Mouse (Mus musculus) cerebellum, adult (tissue): ENCODE results near the gene Usf3.

Experiments
- ATAC-seq: cut with Nextera tagmentation; 2 replicates; pipeline ENCODE4 v1.9.2; 2017; ENCODE audit warnings: mild to moderate bottlenecking, moderate library complexity, mixed read lengths; ENCODE audit not compliant: insufficient number of reproducible peaks, low FRiP score, low TSS enrichment

Gene Usf3

GRCm38 (mm10) chr16:44172297-44173154, 520 bp upstream of the Usf3 start:
- ATAC-seq: peak; percentile 99

GRCm38 (mm10) chr16:44173966-44174530, 1.0 kb downstream of the Usf3 start:
- ATAC-seq: no peak

- no peak for ATAC-seq
These were observed 2.0 kb downstream of the Usf3 start for GRCm38 (mm10) chr16:44175001-44175400.

- no peak for ATAC-seq
These were observed 3.5 kb downstream of the Usf3 start for GRCm38 (mm10) chr16:44176511-44176910.

- ATAC-seq: no peak
These were observed 5.5 kb downstream of the Usf3 start for GRCm38 (mm10) chr16:44178555-44178954.

- no peak for ATAC-seq
These were observed 9.6 kb downstream of the Usf3 start for GRCm38 (mm10) chr16:44182597-44182996.

DNA sequence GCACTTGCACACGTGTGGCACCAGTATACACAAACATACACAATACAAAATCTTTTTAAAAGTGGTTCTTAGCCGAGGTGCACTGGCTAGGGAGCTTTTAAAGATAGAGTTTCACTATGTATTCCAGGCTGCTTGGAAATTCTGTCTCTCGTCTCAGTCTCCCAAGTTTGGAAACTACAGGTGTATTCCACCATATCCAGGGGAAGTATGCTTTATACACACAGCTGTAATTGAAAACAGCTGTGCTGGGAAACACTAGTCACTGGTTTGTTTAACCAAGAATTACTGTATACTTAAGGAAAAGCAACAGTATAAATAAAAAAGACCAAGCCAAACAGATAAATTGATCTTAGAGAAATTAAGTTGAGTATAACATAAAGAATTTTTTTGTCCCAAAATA, 11.7 kb downstream of the Usf3 start:
- no peak for ATAC-seq

- no peak for ATAC-seq
These were observed 14.1 kb downstream of the Usf3 start for GRCm38 (mm10) chr16:44187172-44187571.

DNA sequence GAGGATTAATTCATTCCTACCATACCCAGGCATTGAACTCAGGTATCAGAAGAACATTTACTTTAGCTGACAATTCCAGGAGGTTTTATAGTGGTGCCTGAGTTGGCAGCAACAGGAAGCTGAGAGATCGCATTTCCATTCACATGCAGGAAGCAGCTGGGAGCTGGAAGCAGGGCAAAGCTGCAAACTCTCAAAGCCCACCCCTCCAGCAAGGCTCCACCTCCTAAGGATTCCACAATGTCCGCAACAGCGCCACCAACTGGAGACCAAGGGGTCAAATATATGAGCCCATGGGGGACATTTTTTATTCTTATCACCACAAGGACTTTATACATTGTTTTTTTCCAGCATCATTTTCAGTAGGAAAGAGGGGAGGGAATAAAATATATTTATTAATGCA, 15.7 kb downstream of the Usf3 start:
- ATAC-seq: no peak

DNA sequence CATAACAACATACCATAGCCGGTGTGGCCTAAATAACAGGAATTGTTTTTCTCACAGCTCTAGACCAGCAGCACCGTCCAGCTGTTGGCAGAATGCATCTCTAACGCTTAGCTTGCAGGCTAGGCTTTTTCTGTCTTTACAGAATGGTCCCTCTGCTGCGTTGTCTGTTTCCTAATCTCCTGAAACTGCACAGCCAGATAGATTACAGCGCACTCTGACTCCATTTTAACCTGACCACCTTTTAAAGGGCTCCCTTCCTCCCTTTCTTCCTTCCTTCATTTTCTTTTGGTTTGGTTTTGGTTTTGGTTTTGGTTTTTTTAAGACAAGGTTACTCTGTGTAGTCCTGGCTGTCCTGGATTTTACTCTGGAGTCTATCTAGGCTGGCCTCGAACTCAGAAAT, 17.0 kb downstream of the Usf3 start:
- ATAC-seq: no peak

GRCm38 (mm10) chr16:44190968-44191367, 17.9 kb downstream of the Usf3 start:
- peak; percentile 52; the same call in 1 of the 2 replicates for ATAC-seq

DNA sequence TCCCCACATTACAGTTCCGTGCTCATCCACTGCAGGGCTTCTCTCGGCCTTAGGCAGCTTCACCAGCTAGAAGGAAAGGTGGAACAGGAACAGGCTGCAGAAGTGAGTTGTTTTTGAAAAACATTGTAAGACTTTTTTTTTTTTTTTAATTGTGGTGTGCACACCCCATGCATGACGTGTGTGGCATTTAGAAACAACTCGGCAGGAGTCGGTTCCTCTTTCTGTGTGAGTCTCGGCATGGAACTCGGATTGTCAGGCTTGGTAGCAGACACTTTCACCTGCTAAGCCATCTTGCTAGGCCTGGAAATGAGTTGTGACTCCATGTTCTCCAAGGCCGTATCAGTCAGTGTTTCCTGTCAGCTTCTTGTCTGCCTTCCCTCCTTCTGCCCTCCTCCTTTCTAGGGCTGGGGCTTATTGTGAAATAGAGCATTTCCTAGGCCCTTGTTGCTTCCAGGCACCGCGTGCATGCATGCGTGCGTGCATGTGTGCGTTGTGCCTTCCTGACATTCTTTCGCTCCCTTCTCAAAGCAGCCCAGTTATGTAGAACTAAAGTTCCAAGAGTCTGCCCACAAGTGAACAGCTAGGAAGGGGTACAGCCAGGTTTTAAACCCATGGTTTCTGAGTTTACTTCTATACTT, 26.1 kb downstream of the Usf3 start:
- no peak for ATAC-seq

DNA sequence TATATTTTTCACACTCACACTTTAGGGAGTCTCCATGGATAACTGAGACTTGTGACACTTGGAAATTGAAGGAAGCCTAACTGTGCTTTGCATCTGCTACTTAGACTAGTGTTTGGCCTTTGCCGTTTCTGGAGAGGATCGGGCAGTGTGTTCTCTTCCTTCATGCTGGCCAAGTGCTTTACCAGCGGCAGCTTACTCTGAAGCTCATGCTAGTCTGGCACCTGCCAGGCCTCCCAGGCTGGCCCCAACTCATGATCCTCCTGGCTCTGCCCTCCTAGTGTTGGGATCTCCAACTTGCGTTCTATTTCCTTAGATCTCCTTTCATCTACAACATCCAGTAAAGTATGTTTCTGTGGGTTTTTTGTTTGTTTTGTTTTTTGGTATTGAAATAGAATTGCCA, 27.1 kb downstream of the Usf3 start:
- ATAC-seq: no peak; the same call in 1 of the 2 replicates

DNA sequence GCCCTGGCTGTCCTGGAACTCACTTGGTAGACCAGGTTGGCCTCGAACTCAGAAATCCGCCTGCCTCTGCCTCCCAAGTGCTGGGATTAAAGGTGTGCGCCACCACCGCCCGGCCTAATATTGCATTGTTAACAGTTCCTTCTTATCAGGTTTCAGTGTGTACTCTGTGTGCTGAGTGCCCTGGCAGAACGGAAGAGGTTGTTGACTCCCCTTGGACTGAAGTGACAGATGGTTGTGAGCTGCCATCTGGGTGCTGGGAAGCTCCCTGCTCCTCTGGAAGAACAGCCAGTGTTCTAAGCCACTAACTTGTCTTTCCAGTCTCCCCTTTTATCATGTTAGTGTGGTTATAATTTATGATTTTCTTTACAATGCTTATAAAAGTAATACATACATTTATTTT, 31.3 kb downstream of the Usf3 start:
- ATAC-seq: peak; percentile 91

DNA sequence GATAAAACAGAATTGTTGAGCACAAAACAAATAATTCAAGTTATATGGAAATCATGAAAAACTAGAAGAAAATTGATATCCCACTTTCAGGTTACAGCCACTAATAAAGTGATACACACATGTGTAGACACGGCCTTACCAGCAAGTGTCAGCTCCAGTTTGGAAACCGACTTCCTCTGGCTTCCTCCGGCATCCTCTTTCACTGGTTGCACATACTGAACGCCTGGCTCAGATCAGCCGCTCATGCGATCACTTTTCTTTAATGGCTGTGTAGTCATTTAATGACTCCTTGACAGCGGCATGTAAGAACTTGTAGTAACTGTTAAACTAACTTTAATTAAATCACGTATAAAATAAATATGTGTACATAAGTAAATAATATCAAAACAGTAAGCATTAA, 32.9 kb downstream of the Usf3 start:
- no peak for ATAC-seq

- ATAC-seq: peak; percentile 32; the same call in 1 of the 2 replicates
These were observed 37.4 kb downstream of the Usf3 start for GRCm38 (mm10) chr16:44210156-44211053.

DNA sequence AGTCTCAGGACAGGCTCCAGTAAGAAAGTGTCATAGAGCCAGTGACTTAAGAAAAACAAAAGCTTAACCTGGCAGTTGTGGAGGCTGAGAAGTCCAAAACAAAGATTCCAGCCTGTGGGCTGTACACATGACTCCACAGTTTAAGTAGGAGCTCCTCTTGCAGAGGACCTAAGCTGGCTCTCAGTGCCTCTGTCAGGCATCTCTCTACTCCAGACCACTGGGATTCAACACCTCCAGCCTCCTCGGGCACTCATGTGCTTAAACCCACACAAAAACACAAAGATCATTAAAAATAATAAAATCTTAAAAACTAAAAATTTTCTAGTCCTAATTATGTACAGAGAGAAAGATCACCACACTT, 38.0 kb downstream of the Usf3 start:
- ATAC-seq: no peak

- no peak for ATAC-seq
These were observed 39.7 kb downstream of the Usf3 start for GRCm38 (mm10) chr16:44212703-44213102.

DNA sequence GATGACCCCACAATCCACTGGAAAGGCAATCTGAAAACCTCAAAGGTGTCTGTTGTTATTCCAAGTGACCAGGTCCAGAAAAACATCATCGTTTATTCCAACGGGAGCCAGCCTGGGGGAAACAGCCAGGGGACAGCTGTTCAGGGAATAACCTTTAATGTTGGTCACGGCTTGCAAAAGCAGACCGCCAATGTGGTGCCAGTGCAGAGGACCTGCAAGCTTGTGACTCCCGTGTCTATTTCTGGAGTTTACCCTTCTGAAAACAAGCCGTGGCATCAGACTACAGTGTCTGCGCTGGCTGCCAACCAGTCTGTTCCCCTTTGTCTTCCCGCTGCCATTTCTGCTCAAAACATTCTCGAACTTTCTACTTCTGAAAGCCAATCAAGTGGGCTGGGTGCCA, 42.5 kb downstream of the Usf3 start:
- no peak for ATAC-seq

DNA sequence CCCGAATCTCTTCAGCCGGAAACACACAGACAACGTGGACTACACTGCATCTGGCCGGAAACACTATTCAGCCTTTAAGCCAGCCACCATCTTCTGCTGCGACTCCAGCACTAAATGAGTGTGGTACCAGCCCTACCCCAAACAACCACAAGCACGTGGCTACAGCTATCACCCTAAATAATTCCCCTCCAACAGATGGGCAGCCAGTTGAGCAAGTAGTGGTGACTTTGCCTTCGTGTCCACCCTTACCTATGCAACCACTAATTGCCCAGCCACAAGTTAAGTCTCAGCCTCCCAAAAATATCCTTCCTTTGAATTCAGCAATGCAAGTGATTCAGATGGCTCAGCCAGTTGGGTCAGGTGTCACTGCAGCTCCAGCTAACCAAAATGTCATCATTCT, 43.4 kb downstream of the Usf3 start:
- ATAC-seq: no peak

GRCm38 (mm10) chr16:44221463-44221862, 48.4 kb downstream of the Usf3 start:
- no peak for ATAC-seq
